Mouse (Mus musculus) adrenal gland, adult 2 months (tissue): ENCODE measurements around the gene Prl7a2. TPM values are rescaled to one million over a fixed set of nuclear protein-coding genes. Genes with fewer than 3 reads are reported as not detected.

Experiments used
- DNase-seq: peaks from one replicate; pipeline ENCODE4 v3.0.0; 2021
- long read RNA-seq: library from polyadenylated mRNA; stranded (forward); transcript quantifications from one replicate; pipeline ENCODE4 v2.0.0, GENCODE M21; 2021
- polyA plus RNA-seq: library from polyadenylated mRNA; depleted of rRNA; stranded (reverse); fragments of >200 nt; gene quantifications from 2 replicates; pipeline ENCODE4 v1.2.3, GENCODE M21; 2012; rRNA removed
- total RNA-seq, 2 experiments: library from RNA; stranded (reverse); gene quantifications; 2 replicates each; pipeline ENCODE4 v1.2.3; 2021

Prl7a2 gene
- total RNA-seq (not detected), polyA plus RNA-seq (not detected in 2 replicates)
- long read RNA-seq = 0 reads

GRCm38 (mm10) chr13:27667936-27668335 is at the start of gene Prl7a2:
TSS of gene Prl7a2 (minus strand) at chr13:27668036.
- no peak for DNase-seq

GRCm38 (mm10) chr13:27716636-27717035 is 48.8 kb upstream of the Prl7a2 start, which contains the start of gene Prl7d1:
TSS of gene Prl7d1 (minus strand) at chr13:27716736.
- no peak for DNase-seq

- peak; percentile 59 for DNase-seq
These were observed 38.7 kb upstream of the Prl7a2 start for GRCm38 (mm10) chr13:27706521-27706920.

- DNase-seq = no peak
These were observed 7.1 kb downstream of the Prl7a2 start for GRCm38 (mm10) chr13:27660747-27661146.

GRCm38 (mm10) chr13:27642393-27642792 is 25.4 kb downstream of the Prl7a2 start, which contains the start of gene Prl7a1:
TSS of gene Prl7a1 (minus strand) at chr13:27642493.
- no peak for DNase-seq

- no peak for DNase-seq
These were observed 57.4 kb downstream of the Prl7a2 start, which contains the start of gene Prl7b1 for GRCm38 (mm10) chr13:27610482-27610881. TSS of gene Prl7b1 (minus strand) at chr13:27610582.

Other genes starting within 250 kb of the Prl7a2 start
- gene Prl8a6, start 229.3 kb downstream of the Prl7a2 start, total RNA-seq = not detected
- gene Prl8a6, start 229.3 kb downstream of the Prl7a2 start, polyA plus RNA-seq = not detected in 2 replicates
- not detected for gene Prl8a8, start 154.8 kb downstream of the Prl7a2 start, total RNA-seq
- gene Prl8a8, start 154.8 kb downstream of the Prl7a2 start, polyA plus RNA-seq = not detected in 2 replicates
- gene Prl8a9, start 103.4 kb downstream of the Prl7a2 start, total RNA-seq = not detected
- gene Prl8a9, start 103.4 kb downstream of the Prl7a2 start, polyA plus RNA-seq = not detected in 2 replicates
- not detected for gene Prl8a1, start 85.9 kb downstream of the Prl7a2 start, total RNA-seq
- not detected in 2 replicates for gene Prl8a1, start 85.9 kb downstream of the Prl7a2 start, polyA plus RNA-seq
- gene Prl7b1, start 57.5 kb downstream of the Prl7a2 start, total RNA-seq = not detected
- gene Prl7b1, start 57.5 kb downstream of the Prl7a2 start, polyA plus RNA-seq = not detected in 2 replicates
- gene Prl7a1, start 25.5 kb downstream of the Prl7a2 start, total RNA-seq = not detected
- not detected in 2 replicates for gene Prl7a1, start 25.5 kb downstream of the Prl7a2 start, polyA plus RNA-seq
- not detected for gene Prl7d1, start 48.7 kb upstream of the Prl7a2 start, total RNA-seq
- not detected in 2 replicates for gene Prl7d1, start 48.7 kb upstream of the Prl7a2 start, polyA plus RNA-seq
- not detected for gene Prl7c1, start 112.8 kb upstream of the Prl7a2 start, total RNA-seq
- gene Prl7c1, start 112.8 kb upstream of the Prl7a2 start, polyA plus RNA-seq = not detected in 2 replicates
- gene Prl2a1, start 133.6 kb upstream of the Prl7a2 start, total RNA-seq = not detected
- not detected in 2 replicates for gene Prl2a1, start 133.6 kb upstream of the Prl7a2 start, polyA plus RNA-seq
- gene Prl2c1, start 181.3 kb upstream of the Prl7a2 start, total RNA-seq = not detected
- gene Prl2c1, start 181.3 kb upstream of the Prl7a2 start, polyA plus RNA-seq = not detected in 2 replicates